In genomic region chr9:35211573-35212511, GRCm38 (mm10) we compare ENCODE assay signal across 8 mouse cellular contexts. TPM values are rescaled to one million over a fixed set of nuclear protein-coding genes. Genes with fewer than 3 reads are reported as not detected.
DNase-seq lines count a peak whose midpoint lies in the region; ATAC-seq and TF ChIP-seq lines count a peak whose summit lies in the region.

No protein-coding gene starts in this region.

- no peaks in the 10 kb centered on the region for H3K27me3 ChIP-seq in heart, embryonic 11.5 days (ENCODE audit: control insufficient read depth, insufficient read depth, low read length)
- no peaks in the 10 kb centered on the region for H3K27me3 ChIP-seq in G1E (ENCODE audit: insufficient read depth, low read length)
- H3K27me3 ChIP-seq in forebrain, embryonic 14.5 days (replicated peaks; ENCODE audit: control insufficient read depth, insufficient read depth, low read length) = no peaks in the 10 kb centered on the region
- no peaks in the 10 kb centered on the region for H3K27me3 ChIP-seq in limb, embryonic 14.5 days (ENCODE audit: control insufficient read depth, insufficient read depth, low read length)
- H3K27me3 ChIP-seq in stomach, embryonic 16.5 days (ENCODE audit: control insufficient read depth, insufficient read depth, low read length) = no peaks in the 10 kb centered on the region

- peaks cover 20% of the 10 kb centered on the region for H3K36me3 ChIP-seq in heart, embryonic 11.5 days (ENCODE audit: control insufficient read depth, insufficient read depth, low read length)
- H3K36me3 ChIP-seq in G1E (replicated peaks) = peaks cover 76% of the 10 kb centered on the region
- H3K36me3 ChIP-seq in forebrain, embryonic 14.5 days (ENCODE audit: control insufficient read depth, insufficient read depth, low read length) = peaks cover 49% of the 10 kb centered on the region
- peaks cover 56% of the 10 kb centered on the region for H3K36me3 ChIP-seq in limb, embryonic 14.5 days (ENCODE audit: control insufficient read depth, insufficient read depth, low read length)
- H3K36me3 ChIP-seq in stomach, embryonic 16.5 days (ENCODE audit: control insufficient read depth, insufficient read depth, low read length) = peaks cover 19% of the 10 kb centered on the region

- 0 out of 2 replicates have a peak, but pooled peaks have one; percentile 0 for ATAC-seq in heart, embryonic 11.5 days (replicated peaks; ENCODE audit: insufficient number of reproducible peaks, low FRiP score, low TSS enrichment)
- ATAC-seq in G1E (ENCODE audit: extremely low read depth, insufficient number of reproducible peaks, low FRiP score, poor library complexity, severe bottlenecking) = no peak
- no peak for ATAC-seq in forebrain, embryonic 14.5 days
- ATAC-seq in limb, embryonic 14.5 days (ENCODE audit: low FRiP score, low read depth) = no peak
- ATAC-seq in stomach, embryonic 16.5 days (ENCODE audit: insufficient read depth, low FRiP score) = no peak

- 32% methylated on average over 26 of the region's 26 CpGs for WGBS in heart, embryonic 11.5 days (ENCODE audit: insufficient replicate concordance)
- WGBS in forebrain, embryonic 14.5 days = 35% methylated on average over 26 of the region's 26 CpGs
- 36% methylated on average over 26 of the region's 26 CpGs for WGBS in limb, embryonic 14.5 days
- WGBS in stomach, embryonic 16.5 days = 24% methylated on average over 26 of the region's 26 CpGs

- peak overlapping the region; percentile 95 for H3K4me2 ChIP-seq in heart, embryonic 11.5 days
- peak overlapping the region; percentile 94 for H3K4me2 ChIP-seq in forebrain, embryonic 14.5 days (ENCODE audit: low read length)
- H3K4me2 ChIP-seq in limb, embryonic 14.5 days (replicated peaks; ENCODE audit: low read depth, low read length, severe bottlenecking) = peak overlapping the region; percentile 86
- H3K4me2 ChIP-seq in stomach, embryonic 16.5 days (ENCODE audit: low read depth, low read length) = peak overlapping the region; percentile 78

- peak overlapping the region; percentile 92 for H3K9ac ChIP-seq in heart, embryonic 11.5 days (ENCODE audit: low read depth, low read length)
- peak overlapping the region; percentile 83 for H3K9ac ChIP-seq in forebrain, embryonic 14.5 days (ENCODE audit: low read length)
- peak overlapping the region; percentile 85 for H3K9ac ChIP-seq in limb, embryonic 14.5 days (ENCODE audit: low read depth, low read length, severe bottlenecking)
- peak overlapping the region; percentile 94 for H3K9ac ChIP-seq in stomach, embryonic 16.5 days (ENCODE audit: low read length)

- intact Hi-C loops in heart, postnatal 36 days (cut with DNase I) = loop anchor here (1.0 kb wide), 1 partner anchor 55 kb away; the partner anchor contains the start of genes Fam118b and Rpusd4

- no peak for TF ChIP-seq POLR2A in limb, embryonic 14.5 days (IDR thresholded peaks at IDR 0.05; ENCODE audit: borderline replicate concordance, extremely low read depth, insufficient read depth, insufficient read length)

- no peaks in the 10 kb centered on the region for H3K9me3 ChIP-seq in heart, embryonic 11.5 days (replicated peaks; ENCODE audit: control insufficient read depth, low read length)
- H3K9me3 ChIP-seq in G1E (replicated peaks) = no peaks in the 10 kb centered on the region
- H3K9me3 ChIP-seq in forebrain, embryonic 14.5 days (replicated peaks; ENCODE audit: control insufficient read depth, low read length) = no peaks in the 10 kb centered on the region
- no peaks in the 10 kb centered on the region for H3K9me3 ChIP-seq in limb, embryonic 14.5 days (ENCODE audit: control insufficient read depth, low read length)
- H3K9me3 ChIP-seq in stomach, embryonic 16.5 days (replicated peaks; ENCODE audit: control insufficient read depth, low read length) = no peaks in the 10 kb centered on the region

- TF ChIP-seq CTCF in G1E (IDR thresholded peaks at IDR 0.05; ENCODE audit: low read depth, low read length) = no peak

- H3K4me1 ChIP-seq in heart, embryonic 11.5 days (ENCODE audit: control insufficient read depth, insufficient read depth, low read length) = peaks cover 13% of the 10 kb centered on the region
- peaks cover 45% of the 10 kb centered on the region for H3K4me1 ChIP-seq in G1E (ENCODE audit: insufficient read depth, low read depth, low read length)
- H3K4me1 ChIP-seq in forebrain, embryonic 14.5 days (ENCODE audit: control insufficient read depth, insufficient read depth, low read length) = peaks cover 10% of the 10 kb centered on the region
- H3K4me1 ChIP-seq in limb, embryonic 14.5 days (ENCODE audit: control insufficient read depth, insufficient read depth, low read length) = peaks cover 3% of the 10 kb centered on the region
- peaks cover 15% of the 10 kb centered on the region for H3K4me1 ChIP-seq in stomach, embryonic 16.5 days (ENCODE audit: control insufficient read depth, insufficient read depth, low read length)

- no peak for DNase-seq in heart, postnatal 36 days
- DNase-seq in G1E (ENCODE audit: low spot score) = peak; percentile 13
- DNase-seq in forebrain, embryonic 14.5 days (ENCODE audit: low spot score) = no peak
- no peak for DNase-seq in limb, embryonic 14.5 days (ENCODE audit: low spot score)
- no peak for DNase-seq in thymus, postnatal 14 days
- no peak for DNase-seq in ovary, postnatal 14 days (ENCODE audit: low spot score)

- H3K4me3 ChIP-seq in heart, embryonic 11.5 days (ENCODE audit: low read depth, low read length) = peak overlapping the region; percentile 93
- peak overlapping the region; percentile 99 for H3K4me3 ChIP-seq in G1E (ENCODE audit: low read depth, low read length)
- peak overlapping the region; percentile 85 for H3K4me3 ChIP-seq in forebrain, embryonic 14.5 days (ENCODE audit: low read depth, low read length)
- peak overlapping the region; percentile 79 for H3K4me3 ChIP-seq in limb, embryonic 14.5 days (replicated peaks; ENCODE audit: low read length)
- peak overlapping the region; percentile 91 for H3K4me3 ChIP-seq in stomach, embryonic 16.5 days (replicated peaks; ENCODE audit: low read length)

- peak overlapping the region; percentile 65; the same call in 1 of the 2 replicates for H3K27ac ChIP-seq in heart, embryonic 11.5 days (ENCODE audit: low read depth, low read length)
- H3K27ac ChIP-seq in forebrain, embryonic 14.5 days (ENCODE audit: low read depth, low read length) = no peak overlapping the region
- H3K27ac ChIP-seq in limb, embryonic 14.5 days (replicated peaks; ENCODE audit: low read depth, low read length) = peak overlapping the region; percentile 65
- peak overlapping the region; percentile 74 for H3K27ac ChIP-seq in stomach, embryonic 16.5 days (ENCODE audit: low read length)

RNA-seq across cellular contexts. Expression of gene Foxred1, which starts 1.0 kb away (rescaled TPM):
- polyA plus RNA-seq in heart, embryonic 11.5 days (2014; fragmentation: Nextera tagmentation; extraction: Ambion mirVana) = 44.9 and 49.6 TPM in 2 replicates
- 10 to 100 TPM; 85.5 to 91.0 TPM for total RNA-seq in heart, postnatal 36 days (2021)
- total RNA-seq in G1E (2014; fragmentation: Nextera tagmentation) (11.9 and 13.5 TPM in 2 replicates), G1E (2017) (31.1 and 39.2 TPM in 2 replicates)
- polyA plus RNA-seq in G1E (2012) = 8.4 and 11.4 TPM in 2 replicates
- 24.9 and 27.8 TPM in 2 replicates for polyA plus RNA-seq in forebrain, embryonic 14.5 days (2014; fragmentation: Nextera tagmentation; extraction: Ambion mirVana)
- polyA plus RNA-seq in limb, embryonic 14.5 days (2012; rRNA removed) = 51.1 and 55.2 TPM in 2 replicates
- 29.5 and 33.9 TPM in 2 replicates for polyA plus RNA-seq in limb, embryonic 14.5 days (2014; fragmentation: Nextera tagmentation; extraction: Ambion mirVana)
- 41.8 and 42.3 TPM in 2 replicates for polyA plus RNA-seq in stomach, embryonic 16.5 days (2015; fragmentation: Nextera tagmentation; extraction: Ambion mirVana)

RNA-seq across cellular contexts. Expression of gene Tirap, which starts 11.8 kb away (rescaled TPM):
- polyA plus RNA-seq in heart, embryonic 11.5 days (2014; fragmentation: Nextera tagmentation; extraction: Ambion mirVana) = 9.4 and 11.7 TPM in 2 replicates
- 1 to 10 TPM; 6.5 to 6.6 TPM for total RNA-seq in heart, postnatal 36 days (2021)
- total RNA-seq in G1E (2014; fragmentation: Nextera tagmentation) = 6.8 and 11.7 TPM in 2 replicates
- 7.7 and 8.1 TPM in 2 replicates for total RNA-seq in G1E (2017)
- 5.0 and 5.3 TPM in 2 replicates for polyA plus RNA-seq in G1E (2012)
- polyA plus RNA-seq in forebrain, embryonic 14.5 days (2014; fragmentation: Nextera tagmentation; extraction: Ambion mirVana) = 3.5 and 3.7 TPM in 2 replicates
- 7.5 and 12.7 TPM in 2 replicates for polyA plus RNA-seq in limb, embryonic 14.5 days (2012; rRNA removed)
- polyA plus RNA-seq in limb, embryonic 14.5 days (2014; fragmentation: Nextera tagmentation; extraction: Ambion mirVana) = 11.0 and 13.4 TPM in 2 replicates
- 14.2 and 14.9 TPM in 2 replicates for polyA plus RNA-seq in stomach, embryonic 16.5 days (2015; fragmentation: Nextera tagmentation; extraction: Ambion mirVana)

RNA-seq across cellular contexts. Expression of gene Srpr, which starts 11.9 kb away (rescaled TPM):
- polyA plus RNA-seq in heart, embryonic 11.5 days (2014; fragmentation: Nextera tagmentation; extraction: Ambion mirVana) = 95.7 and 107 TPM in 2 replicates
- 10 to 100 TPM; 91.2 to 100.0 TPM for total RNA-seq in heart, postnatal 36 days (2021)
- total RNA-seq in G1E (2014; fragmentation: Nextera tagmentation) (58.0 and 62.1 TPM in 2 replicates), G1E (2017) (33.6 and 42.1 TPM in 2 replicates)
- 6.2 and 7.0 TPM in 2 replicates for polyA plus RNA-seq in G1E (2012)
- 55.1 and 59.0 TPM in 2 replicates for polyA plus RNA-seq in forebrain, embryonic 14.5 days (2014; fragmentation: Nextera tagmentation; extraction: Ambion mirVana)
- polyA plus RNA-seq in limb, embryonic 14.5 days (2012; rRNA removed) = 109 and 115 TPM in 2 replicates
- 160 and 161 TPM in 2 replicates for polyA plus RNA-seq in limb, embryonic 14.5 days (2014; fragmentation: Nextera tagmentation; extraction: Ambion mirVana)
- polyA plus RNA-seq in stomach, embryonic 16.5 days (2015; fragmentation: Nextera tagmentation; extraction: Ambion mirVana) = 143 and 152 TPM in 2 replicates

RNA-seq across cellular contexts. Expression of gene Dcps, which starts 36.0 kb away (rescaled TPM):
- polyA plus RNA-seq in heart, embryonic 11.5 days (2014; fragmentation: Nextera tagmentation; extraction: Ambion mirVana) = 68.0 and 69.3 TPM in 2 replicates
- total RNA-seq in heart, postnatal 36 days (2021) = 10 to 100 TPM; 17.3 to 17.8 TPM
- total RNA-seq in G1E (2014; fragmentation: Nextera tagmentation) (32.7 and 39.1 TPM in 2 replicates), G1E (2017) (53.4 and 68.1 TPM in 2 replicates)
- polyA plus RNA-seq in G1E (2012) = 84.2 and 91.5 TPM in 2 replicates
- 93.2 and 94.8 TPM in 2 replicates for polyA plus RNA-seq in forebrain, embryonic 14.5 days (2014; fragmentation: Nextera tagmentation; extraction: Ambion mirVana)
- 54.6 and 60.3 TPM in 2 replicates for polyA plus RNA-seq in limb, embryonic 14.5 days (2012; rRNA removed)
- polyA plus RNA-seq in limb, embryonic 14.5 days (2014; fragmentation: Nextera tagmentation; extraction: Ambion mirVana) = 61.6 and 65.2 TPM in 2 replicates
- polyA plus RNA-seq in stomach, embryonic 16.5 days (2015; fragmentation: Nextera tagmentation; extraction: Ambion mirVana) = 68.2 and 68.9 TPM in 2 replicates

RNA-seq across cellular contexts. Expression of gene Fam118b, which starts 55.8 kb away (rescaled TPM):
- 27.3 and 30.3 TPM in 2 replicates for polyA plus RNA-seq in heart, embryonic 11.5 days (2014; fragmentation: Nextera tagmentation; extraction: Ambion mirVana)
- 10 to 100 TPM; 13.4 to 17.1 TPM for total RNA-seq in heart, postnatal 36 days (2021)
- total RNA-seq in G1E (2014; fragmentation: Nextera tagmentation) (44.0 and 51.0 TPM in 2 replicates), G1E (2017) (36.8 and 38.7 TPM in 2 replicates)
- polyA plus RNA-seq in G1E (2012) = 5.7 and 9.5 TPM in 2 replicates
- 94.5 and 95.0 TPM in 2 replicates for polyA plus RNA-seq in forebrain, embryonic 14.5 days (2014; fragmentation: Nextera tagmentation; extraction: Ambion mirVana)
- 29.3 and 29.6 TPM in 2 replicates for polyA plus RNA-seq in limb, embryonic 14.5 days (2012; rRNA removed)
- 45.3 and 47.9 TPM in 2 replicates for polyA plus RNA-seq in limb, embryonic 14.5 days (2014; fragmentation: Nextera tagmentation; extraction: Ambion mirVana)
- 32.5 and 34.1 TPM in 2 replicates for polyA plus RNA-seq in stomach, embryonic 16.5 days (2015; fragmentation: Nextera tagmentation; extraction: Ambion mirVana)
